Mouse (Mus musculus) hindbrain, postnatal 0 days (tissue): Measurements from ENCODE around the gene Syt1. TPM values are rescaled to one million over a fixed set of nuclear protein-coding genes. Genes with fewer than 3 reads are reported as not detected.

Experiments used
- ATAC-seq: fragments of 200-750 bp; cut with Nextera tagmentation; 2 replicates; pipeline ENCODE4 v1.8.0; 2017; ENCODE audit warnings: mild to moderate bottlenecking, moderate TSS enrichment, moderate library complexity
- DNase-seq: peaks from one replicate; pipeline ENCODE4 v3.0.0-alpha.2; 2015; ENCODE audit warnings: low spot score
- H3K27ac ChIP-seq: fragments of 300-500 bp; sonication (generic); 2 replicates; pipeline ENCODE4 v1.5.1; 2014; ENCODE audit warnings: mild to moderate bottlenecking
- H3K27me3 ChIP-seq: fragments of 300-500 bp; sonication (generic); 2 replicates; pipeline ENCODE4 v1.6.1; 2014; ENCODE audit warnings: low read length, mixed read lengths; ENCODE audit not compliant: insufficient read depth
- H3K36me3 ChIP-seq: fragments of 300-500 bp; sonication (generic); 2 replicates; pipeline ENCODE4 v1.6.1; 2014; ENCODE audit warnings: low read length, mixed read lengths; ENCODE audit not compliant: insufficient read depth
- H3K4me1 ChIP-seq: fragments of 300-500 bp; sonication (generic); 2 replicates; pipeline ENCODE4 v1.6.1; 2014; ENCODE audit warnings: antibody characterized with exemption, low read length, mixed read lengths; ENCODE audit not compliant: insufficient read depth
- H3K4me2 ChIP-seq: fragments of 300-500 bp; sonication (generic); 2 replicates; pipeline ENCODE4 v1.6.1; 2014; ENCODE audit warnings: low read depth, mild to moderate bottlenecking, low read length, moderate library complexity, mixed read lengths
- H3K4me3 ChIP-seq: fragments of 300-500 bp; sonication (generic); 2 replicates; pipeline ENCODE4 v1.5.1; 2014; ENCODE audit warnings: low read length
- H3K9ac ChIP-seq: fragments of 300-500 bp; sonication (generic); replicated peaks from 2 replicates; pipeline ENCODE4 v1.6.1; 2014; ENCODE audit warnings: mild to moderate bottlenecking, low read length, moderate library complexity, mixed read lengths
- H3K9me3 ChIP-seq: fragments of 300-500 bp; sonication (generic); 2 replicates; pipeline ENCODE4 v1.6.1; 2016; ENCODE audit warnings: low read length, mixed read lengths
- CTCF ChIP-seq: IDR thresholded peaks from 2 replicates; pipeline ENCODE4 v1.5.1; 2016; ENCODE audit warnings: antibody characterized with exemption, control low read depth, low read depth
- WGBS: fragments of 180-500 bp; shearing (Covaris S2); extraction: QIAGEN DNeasy Blood & Tissue Kit; methylation state at CpG from one replicate; pipeline ENCODE4 v1.1.7; 2014; 5-methylcytosine and 5-hydroxymethylcytosine counted together
- polyA plus RNA-seq: library from polyadenylated mRNA; unstranded; fragments of >200 nt; fragmentation: Nextera tagmentation; extraction: Ambion mirVana; gene quantifications from 2 replicates; pipeline ENCODE4 v1.2.1, GENCODE M21; 2015
- total RNA-seq: library from RNA; depleted of rRNA; stranded (reverse); fragments of >200 nt; gene quantifications from 2 replicates; pipeline ENCODE4 v1.2.3, GENCODE M21; 2014

Gene Syt1
- total and polyA plus RNA-seq, 2 experiments from 2014 or later, result 96.1 to 147 TPM

DNA sequence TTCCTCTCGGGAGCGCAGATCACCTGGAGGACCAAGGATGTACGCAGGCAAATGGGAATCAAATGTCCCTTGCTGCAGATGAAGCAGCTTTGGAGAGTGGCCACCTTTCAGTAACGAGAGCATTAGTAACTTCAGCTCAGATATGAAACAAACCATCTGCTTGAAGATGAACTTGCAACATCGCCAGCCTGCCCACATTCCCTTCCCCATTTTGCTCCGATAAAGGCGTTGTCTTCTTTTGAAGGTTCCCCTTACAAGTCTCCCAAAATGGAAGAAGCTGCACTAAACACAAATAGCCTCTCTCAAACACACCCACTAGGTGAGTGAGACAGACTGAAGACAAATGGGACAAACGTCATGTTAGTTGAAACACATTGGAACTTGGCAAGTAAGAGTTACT lies 559.3 kb downstream of the Syt1 start:
- Histone ChIP-seq H3K27me3 (no peaks in the 10 kb centered on the region), H3K4me2 (no peak overlapping the region), H3K36me3 (no peaks in the 10 kb centered on the region), H3K9ac (no peak overlapping the region), H3K4me1 (no peaks in the 10 kb centered on the region), H3K9me3 (no peaks in the 10 kb centered on the region), H3K27ac (no peak overlapping the region), H3K4me3 (no peak overlapping the region)
- TF ChIP-seq CTCF, result no peak
- WGBS, result 90% methylated on average over 8 of the region's 8 CpGs
- ATAC-seq (no peak), DNase-seq (no peak)

- Histone ChIP-seq H3K4me3 (no peak overlapping the region), H3K36me3 (no peaks in the 10 kb centered on the region), H3K4me2 (no peak overlapping the region), H3K9ac (no peak overlapping the region), H3K9me3 (no peaks in the 10 kb centered on the region), H3K27me3 (no peaks in the 10 kb centered on the region), H3K27ac (no peak overlapping the region), H3K4me1 (no peaks in the 10 kb centered on the region)
- no peak for DNase-seq
- WGBS, result 91% methylated on average over 4 of the region's 4 CpGs
- TF ChIP-seq CTCF, result no peak
- ATAC-seq, result no peak
Observed at GRCm38 (mm10) chr10:108450401-108450800, 560.4 kb downstream of the Syt1 start.

DNA sequence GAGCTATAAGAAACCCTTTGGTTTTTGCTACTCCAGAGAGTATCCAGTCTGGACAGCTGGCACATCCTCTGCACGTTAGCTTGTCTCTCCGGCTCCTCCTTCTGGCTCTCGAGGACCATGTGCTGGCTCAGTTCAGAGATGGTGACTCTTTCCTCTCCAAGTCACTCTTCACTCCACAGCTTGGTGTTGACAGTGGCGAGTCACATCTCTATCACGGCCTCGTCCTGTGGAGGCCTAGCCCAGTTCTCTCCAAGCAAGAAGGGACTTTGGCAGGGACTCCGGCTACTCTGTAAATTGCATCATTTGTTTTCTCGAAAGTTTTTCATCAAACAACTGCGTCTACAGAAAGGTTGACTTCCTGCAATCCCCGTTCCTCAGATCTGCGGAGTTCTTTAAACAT lies 562.4 kb downstream of the Syt1 start:
- Histone ChIP-seq H3K9me3 (no peaks in the 10 kb centered on the region), H3K4me1 (no peaks in the 10 kb centered on the region; the same call in 1 of the 2 replicates), H3K4me3 (no peak overlapping the region), H3K27ac (no peak overlapping the region), H3K27me3 (no peaks in the 10 kb centered on the region), H3K9ac (no peak overlapping the region), H3K4me2 (no peak overlapping the region), H3K36me3 (no peaks in the 10 kb centered on the region)
- DNase-seq (no peak), ATAC-seq (no peak)
- TF ChIP-seq CTCF, result no peak
- 77% methylated on average over 11 of the region's 11 CpGs for WGBS
